Mouse (Mus musculus) midbrain, embryonic 15.5 days (tissue): ENCODE data around the gene Zswim3. TPM values are rescaled to one million over a fixed set of nuclear protein-coding genes. Genes with fewer than 3 reads are reported as not detected.

ENCODE experiments used
- ATAC-seq: fragments of 200-750 bp; cut with Nextera tagmentation; replicated peaks from 2 replicates; pipeline ENCODE4 v1.8.0; 2017; ENCODE audit warnings: moderate TSS enrichment
- H3K27ac ChIP-seq: fragments of 300-500 bp; sonication (generic); 2 replicates; pipeline ENCODE4 v1.5.1; 2015; ENCODE audit warnings: mild to moderate bottlenecking, inconsistent platforms
- H3K27me3 ChIP-seq: fragments of 300-500 bp; sonication (generic); replicated peaks from 2 replicates; pipeline ENCODE4 v1.6.1; 2015; ENCODE audit warnings: inconsistent platforms
- H3K36me3 ChIP-seq: fragments of 300-500 bp; sonication (generic); replicated peaks from 2 replicates; pipeline ENCODE4 v1.6.1; 2015; ENCODE audit warnings: inconsistent platforms
- H3K4me1 ChIP-seq: fragments of 300-500 bp; sonication (generic); 2 replicates; pipeline ENCODE4 v1.6.1; 2015; ENCODE audit warnings: inconsistent platforms
- H3K4me2 ChIP-seq: fragments of 300-500 bp; sonication (generic); 2 replicates; pipeline ENCODE4 v1.6.1; 2015; ENCODE audit warnings: inconsistent platforms, mild to moderate bottlenecking, moderate library complexity
- H3K4me3 ChIP-seq: fragments of 300-500 bp; sonication (generic); 2 replicates; pipeline ENCODE4 v1.5.1; 2015; ENCODE audit warnings: mild to moderate bottlenecking, inconsistent platforms
- H3K9ac ChIP-seq: fragments of 300-500 bp; sonication (generic); 2 replicates; pipeline ENCODE4 v1.6.1; 2015; ENCODE audit warnings: mild to moderate bottlenecking, inconsistent platforms
- H3K9me3 ChIP-seq: fragments of 300-500 bp; sonication (generic); 2 replicates; pipeline ENCODE4 v1.6.1; 2016; ENCODE audit warnings: inconsistent platforms
- WGBS: fragments of 180-500 bp; shearing (Covaris S2); methylation state at CpG from one replicate; pipeline ENCODE4 v1.1.7; 2015; ENCODE audit warnings: mixed read lengths; 5-methylcytosine and 5-hydroxymethylcytosine counted together
- polyA plus RNA-seq: library from polyadenylated mRNA; unstranded; fragments of >200 nt; fragmentation: Nextera tagmentation; extraction: Ambion mirVana; gene quantifications from 2 replicates; pipeline ENCODE4 v1.2.1, GENCODE M21; 2015

The Zswim3 gene
- polyA plus RNA-seq, 1 experiment from 2014 or later: 17.8 TPM

GRCm38 (mm10) chr2:164771123-164771522 is 33.8 kb upstream of the Zswim3 start:
- H3K4me1 ChIP-seq: peaks cover 17% of the 10 kb centered on the region
- H3K27me3 ChIP-seq: no peaks in the 10 kb centered on the region
- H3K36me3 ChIP-seq: peaks cover 9% of the 10 kb centered on the region
- ATAC-seq: no peak
- WGBS: 83% methylated on average over 8 of the region's 8 CpGs
- no peaks in the 10 kb centered on the region for H3K9me3 ChIP-seq
- H3K4me3 ChIP-seq: peak overlapping the region; percentile 79; the same call in 1 of the 2 replicates
- H3K4me2 ChIP-seq: peak overlapping the region; percentile 99
- no peak overlapping the region for H3K9ac ChIP-seq
- H3K27ac ChIP-seq: no peak overlapping the region

GRCm38 (mm10) chr2:164773229-164773988 is 31.5 kb upstream of the Zswim3 start:
- Histone ChIP-seq H3K4me3 (no peak overlapping the region), H3K36me3 (no peaks in the 10 kb centered on the region), H3K27ac (no peak overlapping the region), H3K4me1 (peaks cover 17% of the 10 kb centered on the region), H3K4me2 (no peak overlapping the region), H3K9ac (no peak overlapping the region), H3K27me3 (no peaks in the 10 kb centered on the region), H3K9me3 (no peaks in the 10 kb centered on the region)
- 79% methylated on average over 14 of the region's 14 CpGs for WGBS
- ATAC-seq: no peak

- Histone ChIP-seq H3K9ac (no peak overlapping the region), H3K9me3 (no peaks in the 10 kb centered on the region), H3K36me3 (no peaks in the 10 kb centered on the region), H3K4me3 (no peak overlapping the region), H3K27ac (no peak overlapping the region), H3K4me1 (peaks cover 17% of the 10 kb centered on the region), H3K27me3 (no peaks in the 10 kb centered on the region), H3K4me2 (no peak overlapping the region)
- no peak for ATAC-seq
- WGBS: 87% methylated on average over 5 of the region's 5 CpGs
These were observed 30.9 kb upstream of the Zswim3 start for GRCm38 (mm10) chr2:164773989-164774364.

- H3K9ac ChIP-seq: no peak overlapping the region
- no peaks in the 10 kb centered on the region for H3K36me3 ChIP-seq
- no peak overlapping the region for H3K4me3 ChIP-seq
- peaks cover 2% of the 10 kb centered on the region for H3K4me1 ChIP-seq
- no peak overlapping the region for H3K27ac ChIP-seq
- no peaks in the 10 kb centered on the region for H3K9me3 ChIP-seq
- WGBS: 91% methylated on average over 6 of the region's 6 CpGs
- H3K4me2 ChIP-seq: no peak overlapping the region
- no peak for ATAC-seq
- no peaks in the 10 kb centered on the region for H3K27me3 ChIP-seq
These were observed 28.8 kb upstream of the Zswim3 start for GRCm38 (mm10) chr2:164776130-164776529.

- Histone ChIP-seq H3K9me3 (no peaks in the 10 kb centered on the region), H3K36me3 (no peaks in the 10 kb centered on the region)
- 70% methylated on average over 17 of the region's 17 CpGs for WGBS
These were observed 28.1 kb upstream of the Zswim3 start for GRCm38 (mm10) chr2:164776801-164777200.

GRCm38 (mm10) chr2:164777246-164778014 is 27.5 kb upstream of the Zswim3 start:
- Histone ChIP-seq H3K27me3 (no peaks in the 10 kb centered on the region), H3K36me3 (no peaks in the 10 kb centered on the region), H3K27ac (no peak overlapping the region), H3K9ac (no peak overlapping the region), H3K4me2 (no peak overlapping the region), H3K4me3 (no peak overlapping the region), H3K4me1 (no peaks in the 10 kb centered on the region), H3K9me3 (no peaks in the 10 kb centered on the region)
- WGBS: 85% methylated on average over 30 of the region's 30 CpGs
- no peak for ATAC-seq

More at GRCm38 (mm10) chr2:164776801-164777200, 28.1 kb upstream of the Zswim3 start:
- Histone ChIP-seq H3K9ac (no peak overlapping the region), H3K27ac (no peak overlapping the region), H3K27me3 (no peaks in the 10 kb centered on the region), H3K4me1 (no peaks in the 10 kb centered on the region), H3K4me2 (no peak overlapping the region), H3K4me3 (no peak overlapping the region)
- no peak for ATAC-seq

- Histone ChIP-seq H3K36me3 (no peaks in the 10 kb centered on the region), H3K9me3 (no peaks in the 10 kb centered on the region), H3K27ac (no peak overlapping the region), H3K27me3 (no peaks in the 10 kb centered on the region), H3K4me2 (no peak overlapping the region), H3K9ac (no peak overlapping the region), H3K4me3 (no peak overlapping the region), H3K4me1 (no peaks in the 10 kb centered on the region)
- 90% methylated on average over 11 of the region's 11 CpGs for WGBS
- ATAC-seq: no peak
These were observed 26.9 kb upstream of the Zswim3 start for GRCm38 (mm10) chr2:164778015-164778287.

GRCm38 (mm10) chr2:164778809-164779208 is 26.1 kb upstream of the Zswim3 start:
- H3K36me3 ChIP-seq: no peaks in the 10 kb centered on the region
- ATAC-seq: no peak
- H3K9ac ChIP-seq: no peak overlapping the region
- WGBS: 81% methylated on average over 7 of the region's 7 CpGs
- H3K4me2 ChIP-seq: no peak overlapping the region
- H3K4me3 ChIP-seq: no peak overlapping the region
- no peak overlapping the region for H3K27ac ChIP-seq
- H3K4me1 ChIP-seq: no peaks in the 10 kb centered on the region
- no peaks in the 10 kb centered on the region for H3K27me3 ChIP-seq
- no peaks in the 10 kb centered on the region for H3K9me3 ChIP-seq

GRCm38 (mm10) chr2:164779481-164780086 is 25.3 kb upstream of the Zswim3 start, which contains the start of gene Tnnc2:
Tnnc2 (minus strand) TSS chr2:164779967.
- Histone ChIP-seq H3K27ac (no peak within 1 kb of the TSS), H3K36me3 (no peaks in the 10 kb centered on the region), H3K4me3 (no peak within 1 kb of the TSS), H3K9ac (no peak within 1 kb of the TSS), H3K4me1 (peaks cover under 1% of the 10 kb centered on the region; the same call in 1 of the 2 replicates), H3K9me3 (no peaks in the 10 kb centered on the region), H3K27me3 (no peaks in the 10 kb centered on the region), H3K4me2 (no peak within 1 kb of the TSS)
- no peak for ATAC-seq
- 71% methylated on average over 8 of the region's 8 CpGs for WGBS

DNA sequence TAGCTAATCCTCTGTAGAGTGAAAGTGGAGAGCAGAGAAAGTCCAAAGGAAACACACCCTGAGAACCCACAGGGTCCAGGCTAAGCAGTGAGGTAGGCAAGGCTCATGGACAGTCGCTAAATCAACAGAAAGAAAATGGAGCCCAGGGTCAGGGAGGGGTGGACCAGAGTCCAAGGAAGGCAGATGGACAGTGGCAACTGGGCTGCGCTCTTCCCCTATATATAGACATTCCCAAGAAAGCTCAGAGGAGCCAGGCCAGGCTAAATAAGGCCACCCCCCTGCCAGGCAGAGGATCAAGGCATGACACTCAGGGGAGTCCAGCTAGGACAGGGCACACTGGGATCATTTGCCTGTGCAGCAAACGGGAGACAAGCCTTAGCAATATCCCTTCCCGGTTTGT is 23.0 kb upstream of the Zswim3 start:
- Histone ChIP-seq H3K9ac (no peak overlapping the region), H3K4me2 (no peak overlapping the region), H3K4me3 (no peak overlapping the region), H3K36me3 (no peaks in the 10 kb centered on the region), H3K9me3 (no peaks in the 10 kb centered on the region), H3K4me1 (peaks cover 16% of the 10 kb centered on the region), H3K27me3 (no peaks in the 10 kb centered on the region), H3K27ac (no peak overlapping the region)
- 70% methylated on average over 4 of the region's 4 CpGs for WGBS
- no peak for ATAC-seq

- 80% methylated on average over 7 of the region's 7 CpGs for WGBS
- ATAC-seq: no peak
- H3K4me1 ChIP-seq: peaks cover 24% of the 10 kb centered on the region
These were observed 20.8 kb upstream of the Zswim3 start for GRCm38 (mm10) chr2:164783926-164784581.

GRCm38 (mm10) chr2:164784869-164785420 is 20.0 kb upstream of the Zswim3 start:
- WGBS: 17% methylated on average over 7 of the region's 7 CpGs
- peak overlapping the region; percentile 71 for H3K27ac ChIP-seq
- H3K4me2 ChIP-seq: peak overlapping the region; percentile 88
- H3K9ac ChIP-seq: peak overlapping the region; percentile 67; the same call in 1 of the 2 replicates
- H3K36me3 ChIP-seq: no peaks in the 10 kb centered on the region
- ATAC-seq: no peak
- H3K4me3 ChIP-seq: peak overlapping the region; percentile 57
- no peaks in the 10 kb centered on the region for H3K9me3 ChIP-seq
- peaks cover 24% of the 10 kb centered on the region for H3K4me1 ChIP-seq
- H3K27me3 ChIP-seq: no peaks in the 10 kb centered on the region

More at GRCm38 (mm10) chr2:164783926-164784581, 20.8 kb upstream of the Zswim3 start:
- H3K4me3 ChIP-seq: no peak overlapping the region
- no peaks in the 10 kb centered on the region for H3K9me3 ChIP-seq
- no peak overlapping the region for H3K27ac ChIP-seq
- no peak overlapping the region for H3K4me2 ChIP-seq
- no peak overlapping the region for H3K9ac ChIP-seq
- no peaks in the 10 kb centered on the region for H3K36me3 ChIP-seq
- no peaks in the 10 kb centered on the region for H3K27me3 ChIP-seq
